In the genomic region with DNA sequence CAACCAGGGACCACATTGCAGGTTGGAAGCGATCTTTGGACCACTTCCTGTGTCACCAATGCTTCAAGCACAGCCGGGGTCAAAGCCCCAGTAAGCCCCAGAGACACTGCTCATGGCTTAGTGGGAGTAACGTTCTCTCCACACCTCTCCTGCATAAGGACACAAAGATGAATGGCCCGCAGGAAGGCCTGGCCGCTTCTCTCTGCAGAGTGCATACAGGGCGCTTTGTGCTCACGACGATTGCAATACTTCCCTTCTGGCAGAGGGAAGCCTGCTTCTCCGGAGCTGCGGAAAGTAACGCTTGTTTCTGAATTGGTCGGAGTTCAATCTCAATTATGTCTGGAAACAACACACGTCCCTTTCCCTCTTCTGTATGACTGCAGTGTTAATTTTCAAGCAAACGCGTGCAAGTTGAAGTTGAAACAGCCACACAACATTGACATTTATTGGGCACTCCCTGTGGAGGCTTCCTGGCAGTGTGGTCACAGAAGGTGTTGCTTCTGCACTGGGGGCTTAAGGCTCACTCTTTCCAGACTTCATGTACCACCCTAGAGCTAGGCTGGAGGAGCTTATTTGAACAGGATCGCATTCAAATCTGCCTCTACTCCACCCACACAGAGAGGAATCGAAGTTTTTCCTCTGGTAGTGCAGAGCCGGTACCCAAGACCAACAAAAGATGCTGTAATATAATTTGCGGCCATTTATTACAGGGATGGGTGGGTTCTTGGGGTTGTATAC, we compare ENCODE assay signal across 8 mouse cellular contexts.
DNase-seq lines count a peak whose midpoint lies in the region; ATAC-seq and TF ChIP-seq lines count a peak whose summit lies in the region.
"Had no signal": no experiment of that assay in that cellular context is flagged by ENCODE, and none has a peak within 500 bp of the region (broad histone marks: within the 10 kb centered on the region; RNA-seq: fewer than 3 reads in every experiment).

No protein-coding gene starts in this region.

- 48% methylated on average over 19 of the region's 19 CpGs for WGBS in kidney, postnatal 0 days
- 54% methylated on average over 19 of the region's 19 CpGs for WGBS in intestine, embryonic 16.5 days
- whole genome bisulfite sequencing in stomach, embryonic 16.5 days = 63% methylated on average over 19 of the region's 19 CpGs

- H3K9me3 ChIP-seq in kidney, postnatal 0 days (replicated peaks; ENCODE audit: low read length) = no peaks in the 10 kb centered on the region
- no peaks in the 10 kb centered on the region for H3K9me3 ChIP-seq in intestine, embryonic 16.5 days (ENCODE audit: control insufficient read depth, low read length)
- no peaks in the 10 kb centered on the region for H3K9me3 ChIP-seq in stomach, embryonic 16.5 days (replicated peaks; ENCODE audit: control insufficient read depth, low read length)

- no peak overlapping the region for H3K4me3 ChIP-seq in kidney, postnatal 0 days (replicated peaks; ENCODE audit: low read depth, low read length)
- 0 out of 2 replicates have a peak overlapping the region, but pooled peaks have one; percentile 31 for H3K4me3 ChIP-seq in intestine, embryonic 16.5 days (ENCODE audit: low read length)
- no peak overlapping the region for H3K4me3 ChIP-seq in stomach, embryonic 16.5 days (replicated peaks; ENCODE audit: low read length)

- peaks cover 8% of the 10 kb centered on the region; the same call in 1 of the 2 replicates for H3K4me1 ChIP-seq in kidney, postnatal 0 days (replicated peaks; ENCODE audit: insufficient read depth, low read length)
- H3K4me1 ChIP-seq in intestine, embryonic 16.5 days (ENCODE audit: control insufficient read depth, insufficient read depth, low read length) = 0 out of 2 replicates have a peak, but pooled peaks cover 6% of the 10 kb centered on the region
- peaks cover 5% of the 10 kb centered on the region; the same call in 1 of the 2 replicates for H3K4me1 ChIP-seq in stomach, embryonic 16.5 days (ENCODE audit: control insufficient read depth, insufficient read depth, low read length)

- no peaks in the 10 kb centered on the region for H3K36me3 ChIP-seq in kidney, postnatal 0 days (ENCODE audit: insufficient read depth, low read length)
- H3K36me3 ChIP-seq in intestine, embryonic 16.5 days (ENCODE audit: control insufficient read depth, insufficient read depth, low read length) = no peaks in the 10 kb centered on the region
- H3K36me3 ChIP-seq in stomach, embryonic 16.5 days (ENCODE audit: control insufficient read depth, insufficient read depth, low read length) = no peaks in the 10 kb centered on the region

- DNase-seq in kidney, postnatal 0 days (ENCODE audit: low spot score) = peak; percentile 25
- DNase-seq in kidney, adult 18-20 months = no peak
- peak; percentile 27 to 39 for DNase-seq in right cerebral cortex, postnatal 10 days (ENCODE audit: low spot score in 2 of 2)
- DNase-seq in right cerebral cortex, postnatal 14 days = no peak
- no peak for DNase-seq in adrenal gland, postnatal 25 days

- no peak overlapping the region for H3K27ac ChIP-seq in kidney, postnatal 0 days
- no peak overlapping the region for H3K27ac ChIP-seq in intestine, embryonic 16.5 days (ENCODE audit: low read length)
- H3K27ac ChIP-seq in stomach, embryonic 16.5 days (ENCODE audit: low read length) = no peak overlapping the region

- H3K9ac ChIP-seq in kidney, postnatal 0 days (ENCODE audit: low read depth, low read length) = no peak overlapping the region
- no peak overlapping the region for H3K9ac ChIP-seq in intestine, embryonic 16.5 days (ENCODE audit: low read depth, low read length)
- H3K9ac ChIP-seq in stomach, embryonic 16.5 days (ENCODE audit: low read length) = 0 out of 2 replicates have a peak overlapping the region, but pooled peaks have one; percentile 3
- H3K9ac ChIP-seq: liver, postnatal 0 days had no signal

- peak overlapping the region; percentile 41 for H3K4me2 ChIP-seq in kidney, postnatal 0 days (ENCODE audit: low read length)
- H3K4me2 ChIP-seq in intestine, embryonic 16.5 days (ENCODE audit: low read depth, low read length) = peak overlapping the region; percentile 46
- peak overlapping the region; percentile 41 for H3K4me2 ChIP-seq in stomach, embryonic 16.5 days (ENCODE audit: low read depth, low read length)

- H3K27me3 ChIP-seq in kidney, postnatal 0 days (ENCODE audit: insufficient read depth, low read length) = no peaks in the 10 kb centered on the region
- H3K27me3 ChIP-seq in intestine, embryonic 16.5 days (replicated peaks; ENCODE audit: control insufficient read depth, insufficient read depth, low read length) = no peaks in the 10 kb centered on the region
- no peaks in the 10 kb centered on the region for H3K27me3 ChIP-seq in stomach, embryonic 16.5 days (ENCODE audit: control insufficient read depth, insufficient read depth, low read length)

- TF ChIP-seq CTCF in kidney, postnatal 0 days (IDR thresholded peaks at IDR 0.05; ENCODE audit: low read depth) = no peak

- ATAC-seq in kidney, postnatal 0 days (replicated peaks; ENCODE audit: low FRiP score, low read depth) = no peak
- ATAC-seq in intestine, embryonic 16.5 days = peak; percentile 47
- ATAC-seq in stomach, embryonic 16.5 days (ENCODE audit: insufficient read depth, low FRiP score) = no peak

Comparison
In these comparisons a context has a peak if more than half of its experiments do, and no peak if none do; other contexts are left out.
1. DNase-seq: peak in kidney, postnatal 0 days (single experiment) and right cerebral cortex, postnatal 10 days (2 of 2); none in kidney, adult 18-20 months (single experiment), right cerebral cortex, postnatal 14 days (single experiment) and adrenal gland, postnatal 25 days (single experiment).
2. Peak in every context shown above with its lines, with median percentiles within 50 percentile points of each other: H3K4me2 ChIP-seq.